Mouse (Mus musculus) hindbrain, embryonic 10.5 days (tissue): ENCODE measurements around the gene Gm21409. TPM values are rescaled to one million over a fixed set of nuclear protein-coding genes. Genes with fewer than 3 reads are reported as not detected.
"Not testable (repeated sequence)": the region's sequence is repeated elsewhere in the genome, so short reads cannot be mapped to it uniquely, and the experiment has no call there.

ENCODE experiments used
- DNase-seq: peaks from one replicate; pipeline ENCODE4 v3.0.0-alpha.2; 2017; ENCODE audit warnings: low spot score
- H3K27ac ChIP-seq: fragments of 300-500 bp; sonication (generic); 2 replicates; pipeline ENCODE4 v1.5.1; 2016; ENCODE audit warnings: mild to moderate bottlenecking, moderate library complexity
- H3K27me3 ChIP-seq: fragments of 300-500 bp; sonication (generic); 2 replicates; pipeline ENCODE4 v1.6.1; 2016; ENCODE audit warnings: mild to moderate bottlenecking; ENCODE audit not compliant: poor library complexity, insufficient read depth, severe bottlenecking
- H3K36me3 ChIP-seq: fragments of 300-500 bp; sonication (generic); 2 replicates; pipeline ENCODE4 v1.6.1; 2016; ENCODE audit warnings: mild to moderate bottlenecking, moderate library complexity
- H3K4me1 ChIP-seq: fragments of 300-500 bp; sonication (generic); replicated peaks from 2 replicates; pipeline ENCODE4 v1.6.1; 2016; ENCODE audit warnings: mild to moderate bottlenecking
- H3K4me3 ChIP-seq: fragments of 300-500 bp; sonication (generic); 2 replicates; pipeline ENCODE4 v1.5.1; 2016; ENCODE audit warnings: mild to moderate bottlenecking, moderate library complexity
- H3K9me3 ChIP-seq: fragments of 300-500 bp; sonication (generic); 2 replicates; pipeline ENCODE4 v1.6.1; 2016; ENCODE audit warnings: mild to moderate bottlenecking, moderate library complexity
- WGBS: fragments of 180-500 bp; shearing (Covaris S2); methylation state at CpG from one replicate; pipeline ENCODE4 v1.1.7; 2016; 5-methylcytosine and 5-hydroxymethylcytosine counted together
- polyA plus RNA-seq: library from polyadenylated mRNA; unstranded; fragments of >200 nt; fragmentation: Nextera tagmentation; extraction: Ambion mirVana; gene quantifications from 2 replicates; pipeline ENCODE4 v1.2.1, GENCODE M21; 2016

Gene Gm21409
- polyA plus RNA-seq = not detected in 2 replicates

DNA sequence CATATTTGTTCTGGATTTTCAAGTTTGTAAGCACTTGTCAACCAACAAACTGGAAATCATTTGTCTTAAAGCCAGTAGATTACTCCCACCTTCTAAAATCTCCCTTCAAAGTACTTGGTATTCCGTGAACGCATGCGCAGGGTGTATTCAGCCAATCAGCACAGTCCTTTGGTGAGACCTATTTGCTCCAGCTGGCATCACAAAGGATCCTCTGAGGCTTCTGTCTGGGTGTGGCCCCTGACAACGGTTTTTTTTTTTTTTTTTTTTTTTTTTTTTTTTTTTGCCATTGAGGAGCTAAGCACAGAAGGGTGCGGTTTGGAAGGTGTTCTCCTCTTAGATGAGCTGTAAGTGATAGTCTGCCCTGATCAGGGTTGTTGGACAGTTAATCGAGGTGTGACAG, at the start of gene Gm21409:
Gm21409 (plus strand) TSS at position 301 of the 400 bp plus-strand sequence.
- DNase-seq, H3K36me3 ChIP-seq, H3K27ac ChIP-seq, H3K4me1 ChIP-seq, H3K4me3 ChIP-seq, H3K27me3 ChIP-seq, H3K9me3 ChIP-seq: not testable (repeated sequence)
- WGBS = no CpG with 5 or more reads among the region's 6 CpGs

Other genes starting within 250 kb of the Gm21409 start
- not detected in 2 replicates for gene Gm21394, start 181.8 kb upstream of the Gm21409 start, polyA plus RNA-seq